Mouse (Mus musculus): ENCODE measurements around the gene Uqcc1.

DNA sequence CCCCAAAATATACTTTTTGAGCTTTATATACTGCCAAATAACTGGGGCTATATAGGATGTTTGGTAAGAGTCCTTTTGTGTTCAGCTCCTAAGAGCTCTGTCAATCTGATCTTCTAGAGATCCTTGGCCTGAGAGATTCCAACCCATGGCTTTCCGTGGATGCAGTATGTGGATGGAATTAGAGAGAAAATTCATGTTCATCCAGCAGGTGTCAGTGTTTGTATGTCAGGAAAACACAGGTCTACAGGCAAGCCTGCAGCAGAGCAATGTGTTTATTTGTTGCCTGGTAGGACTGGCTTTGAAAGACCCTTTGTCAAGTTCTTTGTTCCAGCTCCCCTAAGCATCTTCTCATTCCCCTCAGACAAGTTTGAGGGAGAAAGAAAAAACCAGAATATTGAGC lies 32.9 kb upstream of the Uqcc1 start:
- TF ChIP-seq POLR2A (IDR thresholded peaks at IDR 0.05; ENCODE audit: control insufficient read depth, extremely low read depth, insufficient read depth, low read length, poor library complexity): no peak
- no peak for TF ChIP-seq CTCF (IDR thresholded peaks at IDR 0.05; ENCODE audit: borderline replicate concordance, control insufficient read depth, extremely low read depth, insufficient read depth, low read length, poor library complexity)

Measured in thymus, adult 2 months (tissue).